ENCODE assay signal across 24 mouse cellular contexts in the genomic region with DNA sequence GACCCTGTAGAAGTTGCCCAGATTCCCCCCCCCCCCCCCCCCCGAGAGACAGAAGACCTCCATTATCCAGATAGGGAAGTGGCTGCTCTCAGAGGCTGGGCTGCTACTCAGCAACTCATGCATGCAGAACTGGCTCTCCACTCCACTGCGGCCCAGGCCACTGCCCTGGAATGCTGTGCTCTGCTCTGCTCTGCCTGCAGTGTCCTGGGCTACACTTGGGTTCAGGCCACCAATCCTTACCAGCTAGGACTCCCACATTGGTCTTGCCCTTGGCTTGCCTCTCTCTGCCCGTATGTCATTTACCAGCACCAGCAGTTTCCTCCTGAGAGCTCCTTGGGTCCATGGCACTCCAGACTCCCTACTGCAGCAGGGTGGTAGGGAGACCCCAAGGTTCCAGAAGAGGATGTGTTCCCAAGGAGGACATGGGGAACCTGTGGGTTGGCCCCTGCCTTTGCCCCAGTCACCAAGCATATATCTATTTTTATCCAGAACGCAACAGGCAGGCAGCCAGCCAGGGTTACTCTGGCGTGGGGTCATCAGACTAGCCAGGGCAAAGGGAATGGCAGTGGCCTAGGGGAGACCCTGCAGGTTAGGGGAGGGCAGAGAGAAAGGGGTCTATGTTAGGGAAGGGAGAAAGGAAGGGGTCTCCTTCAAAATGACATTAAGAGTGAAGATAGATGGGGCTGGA. TPM values are rescaled to one million over a fixed set of nuclear protein-coding genes. Genes with fewer than 3 reads are reported as not detected.
A peak's percentile ranks its signal among the peaks of the same experiment; 100 is the strongest.
DNase-seq lines count a peak whose midpoint lies in the region; ATAC-seq and TF ChIP-seq lines count a peak whose summit lies in the region.
"Had no signal": no experiment of that assay in that cellular context is flagged by ENCODE, and none has a peak within 500 bp of the region (broad histone marks: within the 10 kb centered on the region; RNA-seq: fewer than 3 reads in every experiment).

No protein-coding gene starts in this region.

- no peaks in the 10 kb centered on the region for H3K36me3 ChIP-seq in heart, embryonic 11.5 days (ENCODE audit: control insufficient read depth, insufficient read depth, low read length)
- no peaks in the 10 kb centered on the region for H3K36me3 ChIP-seq in kidney, embryonic 14.5 days (ENCODE audit: control insufficient read depth, insufficient read depth, low read length)
- H3K36me3 ChIP-seq in kidney, postnatal 0 days (ENCODE audit: insufficient read depth, low read length): no peaks in the 10 kb centered on the region
- no peaks in the 10 kb centered on the region for H3K36me3 ChIP-seq in intestine, embryonic 15.5 days
- H3K36me3 ChIP-seq: embryonic facial prominence, embryonic 15.5 days; heart, embryonic 12.5 days; hindbrain, embryonic 12.5 days; liver, embryonic 13.5 days; stomach, embryonic 15.5 days had no signal

- H3K9ac ChIP-seq in heart, embryonic 11.5 days (ENCODE audit: low read depth, low read length): no peak overlapping the region
- no peak overlapping the region for H3K9ac ChIP-seq in kidney, embryonic 14.5 days (ENCODE audit: low read depth, low read length)
- no peak overlapping the region for H3K9ac ChIP-seq in kidney, postnatal 0 days (ENCODE audit: low read depth, low read length)
- no peak overlapping the region for H3K9ac ChIP-seq in intestine, embryonic 15.5 days
- H3K9ac ChIP-seq: embryonic facial prominence, embryonic 15.5 days; heart, embryonic 12.5 days; hindbrain, embryonic 12.5 days; liver, embryonic 13.5 days; lung, embryonic 14.5 days; stomach, embryonic 15.5 days had no signal

- ATAC-seq in heart, embryonic 11.5 days (replicated peaks; ENCODE audit: insufficient number of reproducible peaks, low FRiP score, low TSS enrichment): no peak
- ATAC-seq in kidney, embryonic 14.5 days (ENCODE audit: low FRiP score, low TSS enrichment): no peak
- ATAC-seq in common myeloid progenitor, adult 5-6 weeks (replicated peaks; ENCODE audit: low read depth, poor library complexity, severe bottlenecking): 0 out of 2 replicates have a peak, but pooled peaks have one; percentile 18
- 0 out of 2 replicates have a peak, but pooled peaks have one; percentile 27 for ATAC-seq in kidney, postnatal 0 days (replicated peaks; ENCODE audit: low FRiP score, low read depth)
- ATAC-seq in intestine, embryonic 15.5 days: no peak

- WGBS in heart, embryonic 11.5 days (ENCODE audit: insufficient replicate concordance): 56% methylated on average over 5 of the region's 5 CpGs
- 71% methylated on average over 4 of the region's 5 CpGs for WGBS in kidney, embryonic 14.5 days
- 54% methylated on average over 4 of the region's 5 CpGs for WGBS in kidney, postnatal 0 days
- 77% methylated on average over 5 of the region's 5 CpGs for WGBS in intestine, embryonic 15.5 days

- H3K27ac ChIP-seq in heart, embryonic 11.5 days (ENCODE audit: low read depth, low read length): no peak overlapping the region
- no peak overlapping the region for H3K27ac ChIP-seq in kidney, embryonic 14.5 days (ENCODE audit: low read depth, low read length)
- H3K27ac ChIP-seq in kidney, postnatal 0 days: no peak overlapping the region
- H3K27ac ChIP-seq in intestine, embryonic 15.5 days: no peak overlapping the region
- H3K27ac ChIP-seq: embryonic facial prominence, embryonic 15.5 days; layer of hippocampus, adult 2 months; left cerebral cortex, adult 2 months; liver, embryonic 13.5 days; stomach, embryonic 15.5 days had no signal

- no peak overlapping the region for H3K4me2 ChIP-seq in heart, embryonic 11.5 days
- no peak overlapping the region for H3K4me2 ChIP-seq in kidney, embryonic 14.5 days (replicated peaks; ENCODE audit: low read depth, low read length)
- H3K4me2 ChIP-seq in kidney, postnatal 0 days (ENCODE audit: low read length): no peak overlapping the region
- no peak overlapping the region for H3K4me2 ChIP-seq in intestine, embryonic 15.5 days (replicated peaks)
- H3K4me2 ChIP-seq: embryonic facial prominence, embryonic 15.5 days; heart, embryonic 12.5 days; hindbrain, embryonic 12.5 days; liver, embryonic 13.5 days; lung, embryonic 14.5 days; stomach, embryonic 15.5 days had no signal

- H3K27me3 ChIP-seq in heart, embryonic 11.5 days (ENCODE audit: control insufficient read depth, insufficient read depth, low read length): peaks cover 2% of the 10 kb centered on the region; the same call in 1 of the 2 replicates
- H3K27me3 ChIP-seq in kidney, embryonic 14.5 days (ENCODE audit: control insufficient read depth, insufficient read depth, low read length): no peaks in the 10 kb centered on the region
- H3K27me3 ChIP-seq in kidney, postnatal 0 days (ENCODE audit: insufficient read depth, low read length): no peaks in the 10 kb centered on the region
- H3K27me3 ChIP-seq in intestine, embryonic 15.5 days (replicated peaks): no peaks in the 10 kb centered on the region
- H3K27me3 ChIP-seq: embryonic facial prominence, embryonic 15.5 days; stomach, embryonic 15.5 days had no signal

- H3K4me1 ChIP-seq in heart, embryonic 11.5 days (ENCODE audit: control insufficient read depth, insufficient read depth, low read length): peaks cover 31% of the 10 kb centered on the region
- peaks cover 40% of the 10 kb centered on the region for H3K4me1 ChIP-seq in kidney, embryonic 14.5 days (ENCODE audit: control insufficient read depth, insufficient read depth, low read length)
- peaks cover 18% of the 10 kb centered on the region for H3K4me1 ChIP-seq in kidney, postnatal 0 days (replicated peaks; ENCODE audit: insufficient read depth, low read length)
- peaks cover 10% of the 10 kb centered on the region for H3K4me1 ChIP-seq in intestine, embryonic 15.5 days (replicated peaks)

- intact Hi-C loops in left cerebral cortex, postnatal 25 days (cut with DNase I): no loop called here

- peak; percentile 95 for DNase-seq in heart, adult 11 months
- peak; percentile 71 for DNase-seq in kidney, adult 11 months
- DNase-seq in kidney, postnatal 0 days (ENCODE audit: low spot score): no peak
- no peak for DNase-seq in left cerebral cortex, postnatal 25 days (ENCODE audit: low spot score in 2 of 2)
- DNase-seq: B cell, adult 2 months; cerebellum, postnatal 10 days; embryo, embryonic 11 days; gastrocnemius, postnatal 10 days; liver, embryonic 13.5 days; lung, embryonic 14.5 days; lung, postnatal 36 days; right cerebral cortex, postnatal 25 days; thymus, adult 18-20 months; thymus, postnatal 4 days had no signal

- no peak overlapping the region for H3K4me3 ChIP-seq in heart, embryonic 11.5 days (ENCODE audit: low read depth, low read length)
- H3K4me3 ChIP-seq in kidney, embryonic 14.5 days (ENCODE audit: low read length): no peak overlapping the region
- no peak overlapping the region for H3K4me3 ChIP-seq in kidney, postnatal 0 days (replicated peaks; ENCODE audit: low read depth, low read length)
- no peak overlapping the region for H3K4me3 ChIP-seq in intestine, embryonic 15.5 days (replicated peaks)
- H3K4me3 ChIP-seq: embryonic facial prominence, embryonic 15.5 days; heart, embryonic 12.5 days; hindbrain, embryonic 12.5 days; layer of hippocampus, adult 2 months; left cerebral cortex, adult 2 months; liver, embryonic 13.5 days; stomach, embryonic 15.5 days had no signal

- H3K9me3 ChIP-seq in heart, embryonic 11.5 days (replicated peaks; ENCODE audit: control insufficient read depth, low read length): no peaks in the 10 kb centered on the region
- no peaks in the 10 kb centered on the region for H3K9me3 ChIP-seq in kidney, embryonic 14.5 days (ENCODE audit: control insufficient read depth, low read length)
- H3K9me3 ChIP-seq in kidney, postnatal 0 days (replicated peaks; ENCODE audit: low read length): no peaks in the 10 kb centered on the region
- H3K9me3 ChIP-seq in intestine, embryonic 15.5 days: no peaks in the 10 kb centered on the region
- H3K9me3 ChIP-seq: embryonic facial prominence, embryonic 15.5 days; heart, embryonic 12.5 days; hindbrain, embryonic 12.5 days; liver, embryonic 13.5 days; stomach, embryonic 15.5 days had no signal

- TF ChIP-seq CTCF in kidney, postnatal 0 days (IDR thresholded peaks at IDR 0.05; ENCODE audit: low read depth): no peak

RNA-seq across cellular contexts. Expression of a gene that starts 16.2 kb away (rescaled TPM):
- polyA plus RNA-seq in heart, embryonic 11.5 days (2014; fragmentation: Nextera tagmentation; extraction: Ambion mirVana): 71.9 and 75.6 TPM in 2 replicates
- polyA plus RNA-seq in kidney, embryonic 14.5 days (2014; fragmentation: Nextera tagmentation; extraction: Ambion mirVana): 40.1 and 59.2 TPM in 2 replicates
- total RNA-seq in common myeloid progenitor, adult 5-6 weeks (2017): 15.4 and 39.4 TPM in 2 replicates
- polyA plus RNA-seq in kidney, postnatal 0 days (2015; fragmentation: Nextera tagmentation; extraction: Ambion mirVana): 65.4 and 71.8 TPM in 2 replicates
- total RNA-seq in left cerebral cortex, postnatal 25 days (2021): 10 to 100 TPM; 35.1 to 40.3 TPM
- polyA plus RNA-seq in intestine, embryonic 15.5 days (2015; fragmentation: Nextera tagmentation; extraction: Ambion mirVana): 23.1 and 29.1 TPM in 2 replicates

RNA-seq across cellular contexts. Expression of a gene that starts 17.3 kb away (rescaled TPM):
- polyA plus RNA-seq in heart, embryonic 11.5 days (2014; fragmentation: Nextera tagmentation; extraction: Ambion mirVana): 0.21 and 0.39 TPM in 2 replicates
- not detected in 2 replicates for polyA plus RNA-seq in kidney, embryonic 14.5 days (2014; fragmentation: Nextera tagmentation; extraction: Ambion mirVana)
- 3.8 and 4.0 TPM in 2 replicates for total RNA-seq in common myeloid progenitor, adult 5-6 weeks (2017)
- polyA plus RNA-seq in kidney, postnatal 0 days (2015; fragmentation: Nextera tagmentation; extraction: Ambion mirVana): 0.07 and 0.18 TPM in 2 replicates
- not detected for total RNA-seq in left cerebral cortex, postnatal 25 days (2021)
- 0.18 and 0.34 TPM in 2 replicates for polyA plus RNA-seq in intestine, embryonic 15.5 days (2015; fragmentation: Nextera tagmentation; extraction: Ambion mirVana)

RNA-seq across cellular contexts. Expression of a gene that starts 45.7 kb away (rescaled TPM):
- 0.07 TPM in 1 of 2 replicates, not detected in the other for polyA plus RNA-seq in heart, embryonic 11.5 days (2014; fragmentation: Nextera tagmentation; extraction: Ambion mirVana)
- polyA plus RNA-seq in kidney, embryonic 14.5 days (2014; fragmentation: Nextera tagmentation; extraction: Ambion mirVana): 0.10 TPM in 1 of 2 replicates, not detected in the other
- total RNA-seq in common myeloid progenitor, adult 5-6 weeks (2017): 9.4 and 9.6 TPM in 2 replicates
- polyA plus RNA-seq in kidney, postnatal 0 days (2015; fragmentation: Nextera tagmentation; extraction: Ambion mirVana): 0.30 and 0.51 TPM in 2 replicates
- total RNA-seq in left cerebral cortex, postnatal 25 days (2021): not detected
- 0.24 and 0.35 TPM in 2 replicates for polyA plus RNA-seq in intestine, embryonic 15.5 days (2015; fragmentation: Nextera tagmentation; extraction: Ambion mirVana)
- total RNA-seq: layer of hippocampus, adult 2 months; left cerebral cortex, adult 2 months had no signal
- polyA plus RNA-seq: hindbrain, embryonic 12.5 days had no signal

Comparison
In these comparisons a context has a peak if more than half of its experiments do, and no peak if none do; other contexts are left out.
1. DNase-seq: peak in heart, adult 11 months (single experiment) and kidney, adult 11 months (single experiment); none in kidney, postnatal 0 days (single experiment) and left cerebral cortex, postnatal 25 days (0 of 2).
2. ATAC-seq: peak in common myeloid progenitor, adult 5-6 weeks (single experiment) and kidney, postnatal 0 days (single experiment); none in heart, embryonic 11.5 days (single experiment), kidney, embryonic 14.5 days (single experiment) and intestine, embryonic 15.5 days (single experiment).